Mouse (Mus musculus) layer of hippocampus, adult 6 months (tissue): ENCODE results near the gene Xpc. TPM values are rescaled to one million over a fixed set of nuclear protein-coding genes. Genes with fewer than 3 reads are reported as not detected.

ENCODE experiments used
- long read RNA-seq, 2 experiments: library from polyadenylated mRNA; unstranded; transcript quantifications; one replicate each; pipeline ENCODE4 v2.0.0; 2019 to 2020
- polyA plus RNA-seq: library from polyadenylated mRNA; unstranded; fragments of <200 nt; fragmentation: Nextera tagmentation; gene quantifications from 2 replicates; pipeline ENCODE4 v1.2.3, GENCODE M21; 2021

Xpc gene
- polyA plus RNA-seq = 6.2 and 6.9 TPM in 2 replicates
- long read RNA-seq, experiment 1, partial matches to known transcripts = 16 of 20 reads
- long read RNA-seq, experiment 1, other reads (novel, unspliced or antisense) = 0 of 20 reads
- long read RNA-seq, experiment 2, transcript Xpc-201 (16 exons, 3,634 nt) = major isoform, 58 of 115 reads
- long read RNA-seq, experiment 2, partial matches to known transcripts = 48 of 115 reads
- long read RNA-seq, experiment 2, other reads (novel, unspliced or antisense) = 9 of 115 reads

GRCm38 (mm10) chr6:91515545-91516449 lies at the start of gene Xpc, which contains the start of gene Lsm3:
TSS of gene Xpc (minus strand) at chr6:91515888.
TSS of gene Lsm3 (plus strand) at chr6:91515928.

GRCm38 (mm10) chr6:91472868-91473804 lies 42.6 kb downstream of the Xpc start, which contains the start of the genes Chchd4 and Tmem43:
TSS of gene Chchd4 (minus strand) at chr6:91473546.
TSS of gene Tmem43 (plus strand) at chr6:91473703.

Other genes starting within 250 kb of the Xpc start
- 4.4 and 6.1 TPM in 2 replicates for gene Wnt7a, start 104.5 kb downstream of the Xpc start, polyA plus RNA-seq
- gene Chchd4, start 42.3 kb downstream of the Xpc start, polyA plus RNA-seq = 36.0 and 38.2 TPM in 2 replicates
- gene Tmem43, start 42.2 kb downstream of the Xpc start, polyA plus RNA-seq = 19.9 and 21.0 TPM in 2 replicates
- 82.5 and 86.2 TPM in 2 replicates for gene Lsm3, start within 50 bp of the Xpc start, polyA plus RNA-seq
- 54.6 and 69.9 TPM in 2 replicates for gene Slc6a6, start 168.2 kb upstream of the Xpc start, polyA plus RNA-seq